ENCODE assay signal across 7 mouse cellular contexts in the genomic region with DNA sequence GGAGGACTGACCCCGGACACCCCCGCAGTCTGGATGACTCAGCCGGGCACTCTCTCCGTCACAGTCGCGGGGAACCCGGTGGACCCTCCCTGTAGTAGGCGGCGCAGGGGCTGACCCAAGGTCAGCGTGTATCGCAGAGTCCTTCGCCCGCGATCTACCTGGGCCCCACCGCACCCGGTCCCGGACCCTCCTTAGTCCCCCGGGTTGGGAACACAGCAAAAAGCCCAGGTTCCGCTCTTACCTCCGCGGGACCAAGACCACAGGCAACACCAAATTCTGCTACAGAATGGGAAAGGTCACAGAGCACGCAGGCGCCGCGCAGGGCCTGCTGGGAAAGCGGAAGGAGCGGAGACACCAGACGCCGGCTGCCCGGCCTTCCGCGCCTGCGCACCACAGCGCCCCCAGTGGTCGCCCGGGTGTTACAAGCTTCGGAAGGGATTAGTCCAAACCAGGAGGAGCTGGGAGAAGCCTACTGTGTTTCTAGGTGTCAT. TPM values are rescaled to one million over a fixed set of nuclear protein-coding genes. Genes with fewer than 3 reads are reported as not detected.
DNase-seq lines count a peak whose midpoint lies in the region; ATAC-seq and TF ChIP-seq lines count a peak whose summit lies in the region.

TSS of gene Atp5mpl (minus strand) at position 295 of the 491 bp plus-strand sequence.

- H3K9me3 ChIP-seq in embryonic facial prominence, embryonic 10.5 days = no peaks in the 10 kb centered on the region
- H3K9me3 ChIP-seq in intestine, postnatal 0 days (ENCODE audit: control insufficient read depth) = no peaks in the 10 kb centered on the region
- no peaks in the 10 kb centered on the region for H3K9me3 ChIP-seq in midbrain, embryonic 12.5 days

- under 1% methylated on average over 37 of the region's 37 CpGs for WGBS in embryonic facial prominence, embryonic 10.5 days
- under 1% methylated on average over 37 of the region's 37 CpGs for WGBS in intestine, postnatal 0 days
- under 1% methylated on average over 37 of the region's 37 CpGs for WGBS in midbrain, embryonic 12.5 days
- under 1% methylated on average over 37 of the region's 37 CpGs for WGBS in small intestine, adult 2 months

- H3K4me3 ChIP-seq in embryonic facial prominence, embryonic 10.5 days = peak within 1 kb of the TSS; percentile 81
- peak within 1 kb of the TSS; percentile 93 for H3K4me3 ChIP-seq in intestine, postnatal 0 days (ENCODE audit: low read depth, low read length)
- peak within 1 kb of the TSS; percentile 95 for H3K4me3 ChIP-seq in midbrain, embryonic 12.5 days
- H3K4me3 ChIP-seq in small intestine, adult 2 months (ENCODE audit: low read depth, low read length) = peak within 1 kb of the TSS; percentile 92

- H3K4me1 ChIP-seq in embryonic facial prominence, embryonic 10.5 days = peaks cover 16% of the 10 kb centered on the region
- 0 out of 2 replicates have a peak, but pooled peaks cover 6% of the 10 kb centered on the region for H3K4me1 ChIP-seq in intestine, postnatal 0 days (replicated peaks; ENCODE audit: control insufficient read depth, insufficient read depth, low read length)
- peaks cover 18% of the 10 kb centered on the region for H3K4me1 ChIP-seq in midbrain, embryonic 12.5 days
- H3K4me1 ChIP-seq in small intestine, adult 2 months (ENCODE audit: control insufficient read depth, insufficient read depth, insufficient read length, low read length) = peaks cover 5% of the 10 kb centered on the region; the same call in 1 of the 2 replicates

- TF ChIP-seq CTCF in intestine, postnatal 0 days (IDR thresholded peaks at IDR 0.05; ENCODE audit: low read depth) = peak; percentile 97
- peak; percentile 97 for TF ChIP-seq CTCF in small intestine, adult 2 months (IDR thresholded peaks at IDR 0.05; ENCODE audit: extremely low read depth, insufficient read length, insufficient replicate concordance, low read depth, low read length)

- DNase-seq in adrenal gland, postnatal 10 days = peak; percentile 100
- peak; percentile 98 for DNase-seq in embryonic facial prominence, embryonic 10.5 days (ENCODE audit: low spot score)
- DNase-seq in gonadal fat pad, adult 2 months (ENCODE audit: low read depth) = no peak
- peak; percentile 97 for DNase-seq in left cerebral cortex, postnatal 4 days

- intact Hi-C loops in left cerebral cortex, postnatal 4 days (cut with DNase I) = no loop called here

- no peaks in the 10 kb centered on the region for H3K27me3 ChIP-seq in embryonic facial prominence, embryonic 10.5 days (replicated peaks; ENCODE audit: low read depth, poor library complexity, severe bottlenecking)
- no peaks in the 10 kb centered on the region for H3K27me3 ChIP-seq in intestine, postnatal 0 days (replicated peaks; ENCODE audit: control insufficient read depth, insufficient read depth, low read length)
- no peaks in the 10 kb centered on the region for H3K27me3 ChIP-seq in midbrain, embryonic 12.5 days
- H3K27me3 ChIP-seq in small intestine, adult 2 months (ENCODE audit: control insufficient read depth, insufficient read depth, low read length) = no peaks in the 10 kb centered on the region

- H3K27ac ChIP-seq in embryonic facial prominence, embryonic 10.5 days (replicated peaks) = peak within 1 kb of the TSS; percentile 94
- peak within 1 kb of the TSS; percentile 74 for H3K27ac ChIP-seq in intestine, postnatal 0 days (ENCODE audit: low read depth, low read length)
- H3K27ac ChIP-seq in midbrain, embryonic 12.5 days (replicated peaks) = peak within 1 kb of the TSS; percentile 54; the same call in 1 of the 2 replicates
- H3K27ac ChIP-seq in small intestine, adult 2 months (ENCODE audit: insufficient read depth, low read depth, low read length) = peak within 1 kb of the TSS; percentile 72

- H3K36me3 ChIP-seq in embryonic facial prominence, embryonic 10.5 days (replicated peaks) = peaks cover 32% of the 10 kb centered on the region
- H3K36me3 ChIP-seq in intestine, postnatal 0 days (ENCODE audit: control insufficient read depth, insufficient read depth) = peaks cover 13% of the 10 kb centered on the region
- peaks cover 14% of the 10 kb centered on the region for H3K36me3 ChIP-seq in midbrain, embryonic 12.5 days
- H3K36me3 ChIP-seq in small intestine, adult 2 months (ENCODE audit: control insufficient read depth, insufficient read depth, low read length) = peaks cover 11% of the 10 kb centered on the region; the same call in 1 of the 2 replicates

- H3K9ac ChIP-seq in intestine, postnatal 0 days (ENCODE audit: low read depth, low read length) = peak within 1 kb of the TSS; percentile 97
- H3K9ac ChIP-seq in midbrain, embryonic 12.5 days (replicated peaks) = peak within 1 kb of the TSS; percentile 95

- peak; percentile 89 for ATAC-seq in intestine, postnatal 0 days
- peak; percentile 91 for ATAC-seq in midbrain, embryonic 12.5 days (ENCODE audit: low FRiP score, low read depth)

- TF ChIP-seq POLR2A in small intestine, adult 2 months (IDR thresholded peaks at IDR 0.05; ENCODE audit: low read depth, low read length) = peak; percentile 71

- H3K4me2 ChIP-seq in intestine, postnatal 0 days (replicated peaks; ENCODE audit: low read depth) = peak within 1 kb of the TSS; percentile 65
- peak within 1 kb of the TSS; percentile 92 for H3K4me2 ChIP-seq in midbrain, embryonic 12.5 days (replicated peaks)

RNA-seq across cellular contexts. Expression of gene Atp5mpl, which starts in this region (rescaled TPM):
- total RNA-seq in adrenal gland, postnatal 10 days (2021) = 100 to 1,000 TPM; 673 to 781 TPM
- polyA plus RNA-seq in embryonic facial prominence, embryonic 10.5 days (2016; fragmentation: Nextera tagmentation; extraction: Ambion mirVana) = 580 and 594 TPM in 2 replicates
- 50.1 and 87.7 TPM in 2 replicates for polyA plus RNA-seq in gonadal fat pad, adult 2 months (2012; rRNA removed)
- 1,268 and 1,348 TPM in 2 replicates for polyA plus RNA-seq in intestine, postnatal 0 days (2015; fragmentation: Nextera tagmentation; extraction: Ambion mirVana)
- 100 to 1,000 TPM; 363 to 384 TPM for total RNA-seq in left cerebral cortex, postnatal 4 days (2021)
- polyA plus RNA-seq in midbrain, embryonic 12.5 days (2016; fragmentation: Nextera tagmentation; extraction: Ambion mirVana) = 589 and 602 TPM in 2 replicates
- polyA plus RNA-seq in small intestine, adult 2 months (2012; rRNA removed) = 17.1 and 34.2 TPM in 2 replicates
